Mouse (Mus musculus) erythroblast, adult 5-6 weeks (primary cell): ENCODE results near the gene Vmn1r210. TPM values are rescaled to one million over a fixed set of nuclear protein-coding genes. Genes with fewer than 3 reads are reported as not detected.
"Not testable (repeated sequence)": the region's sequence is repeated elsewhere in the genome, so short reads cannot be mapped to it uniquely, and the experiment has no call there.

Experiments
- ATAC-seq: replicated peaks from 2 replicates; pipeline ENCODE4 v1.8.0; 2016; ENCODE audit warnings: moderate number of reproducible peaks, mild to moderate bottlenecking, moderate TSS enrichment, inconsistent platforms; ENCODE audit not compliant: poor library complexity, low FRiP score, severe bottlenecking
- total RNA-seq, 2 experiments: library from RNA; stranded (forward) in 1 of 2; stranded (reverse) in 1 of 2; fragments of 150-400 nt in 1 of 2; fragments of 200-764, 138-1000 nt in 1 of 2; gene quantifications; 2 replicates each; pipeline versions ENCODE4 v1.2.3 to v1.2.4; 2015 to 2017; ENCODE audit warnings: low replicate concordance in 2 of 2

The Vmn1r210 gene
- total RNA-seq (2015; ENCODE audit: low replicate concordance), result not detected in 2 replicates
- total RNA-seq (2017; ENCODE audit: low replicate concordance), result not detected in 2 replicates

- no peak for ATAC-seq
Observed at GRCm38 (mm10) chr13:22831248-22831647, at the start of gene Vmn1r210. Gene Vmn1r210, minus strand, starts transcription at chr13:22831348.

GRCm38 (mm10) chr13:22879257-22879656, 48.1 kb upstream of the Vmn1r210 start:
- ATAC-seq, result no peak

- no peak for ATAC-seq
Observed at GRCm38 (mm10) chr13:22857461-22857860, 26.3 kb upstream of the Vmn1r210 start, which contains the start of gene Vmn1r211. Gene Vmn1r211, minus strand, starts transcription at chr13:22857561.

GRCm38 (mm10) chr13:22854760-22855159, 23.6 kb upstream of the Vmn1r210 start:
- ATAC-seq, result no peak

- no peak for ATAC-seq
Observed at GRCm38 (mm10) chr13:22846798-22847197, 15.7 kb upstream of the Vmn1r210 start.

- not testable (repeated sequence) for ATAC-seq
Observed at GRCm38 (mm10) chr13:22844304-22844703, 13.2 kb upstream of the Vmn1r210 start.

GRCm38 (mm10) chr13:22829395-22829794, 1.8 kb downstream of the Vmn1r210 start:
- not testable (repeated sequence) for ATAC-seq

GRCm38 (mm10) chr13:22821601-22822000, 9.5 kb downstream of the Vmn1r210 start:
- ATAC-seq, result not testable (repeated sequence)

GRCm38 (mm10) chr13:22809582-22809981, 21.6 kb downstream of the Vmn1r210 start, which contains the start of gene Vmn1r209:
Gene Vmn1r209, minus strand, starts transcription at chr13:22809682.
- ATAC-seq, result not testable (repeated sequence)

GRCm38 (mm10) chr13:22788096-22788495, 43.1 kb downstream of the Vmn1r210 start:
- ATAC-seq, result not testable (repeated sequence)

GRCm38 (mm10) chr13:22784159-22784558, 47.0 kb downstream of the Vmn1r210 start:
- not testable (repeated sequence) for ATAC-seq

- not testable (repeated sequence) for ATAC-seq
Observed at GRCm38 (mm10) chr13:22777300-22777699, 53.8 kb downstream of the Vmn1r210 start, which contains the start of gene Vmn1r208. Gene Vmn1r208, minus strand, starts transcription at chr13:22777400.

Other genes starting within 250 kb of the Vmn1r210 start
- not detected in 2 replicates for gene Vmn1r205, start 238.3 kb downstream of the Vmn1r210 start, total RNA-seq (2015; ENCODE audit: low replicate concordance)
- not detected in 2 replicates for gene Vmn1r205, start 238.3 kb downstream of the Vmn1r210 start, total RNA-seq (2017; ENCODE audit: low replicate concordance)
- gene Vmn1r206, start 207.1 kb downstream of the Vmn1r210 start, total RNA-seq (2015; ENCODE audit: low replicate concordance), result not detected in 2 replicates
- not detected in 2 replicates for gene Vmn1r206, start 207.1 kb downstream of the Vmn1r210 start, total RNA-seq (2017; ENCODE audit: low replicate concordance)
- not detected in 2 replicates for gene Vmn1r207-ps, start 101.7 kb downstream of the Vmn1r210 start, total RNA-seq (2015; ENCODE audit: low replicate concordance)
- gene Vmn1r207-ps, start 101.7 kb downstream of the Vmn1r210 start, total RNA-seq (2017; ENCODE audit: low replicate concordance), result not detected in 2 replicates
- not detected in 2 replicates for gene Vmn1r208, start 53.9 kb downstream of the Vmn1r210 start, total RNA-seq (2015; ENCODE audit: low replicate concordance)
- gene Vmn1r208, start 53.9 kb downstream of the Vmn1r210 start, total RNA-seq (2017; ENCODE audit: low replicate concordance), result not detected in 2 replicates
- gene Vmn1r209, start 21.7 kb downstream of the Vmn1r210 start, total RNA-seq (2015; ENCODE audit: low replicate concordance), result not detected in 2 replicates
- not detected in 2 replicates for gene Vmn1r209, start 21.7 kb downstream of the Vmn1r210 start, total RNA-seq (2017; ENCODE audit: low replicate concordance)
- gene Vmn1r211, start 26.2 kb upstream of the Vmn1r210 start, total RNA-seq (2015; ENCODE audit: low replicate concordance), result not detected in 2 replicates
- not detected in 2 replicates for gene Vmn1r211, start 26.2 kb upstream of the Vmn1r210 start, total RNA-seq (2017; ENCODE audit: low replicate concordance)
- not detected in 2 replicates for gene Vmn1r212, start 52.9 kb upstream of the Vmn1r210 start, total RNA-seq (2015; ENCODE audit: low replicate concordance)
- not detected in 2 replicates for gene Vmn1r212, start 52.9 kb upstream of the Vmn1r210 start, total RNA-seq (2017; ENCODE audit: low replicate concordance)
- not detected in 2 replicates for gene Vmn1r213, start 176.3 kb upstream of the Vmn1r210 start, total RNA-seq (2015; ENCODE audit: low replicate concordance)
- 0.70 TPM in 1 of 2 replicates, not detected in the other for gene Vmn1r213, start 176.3 kb upstream of the Vmn1r210 start, total RNA-seq (2017; ENCODE audit: low replicate concordance)
- not detected in 2 replicates for gene Vmn1r214, start 199.1 kb upstream of the Vmn1r210 start, total RNA-seq (2015; ENCODE audit: low replicate concordance)
- not detected in 2 replicates for gene Vmn1r214, start 199.1 kb upstream of the Vmn1r210 start, total RNA-seq (2017; ENCODE audit: low replicate concordance)
- not detected in 2 replicates for gene Vmn1r215, start 236.7 kb upstream of the Vmn1r210 start, total RNA-seq (2015; ENCODE audit: low replicate concordance)
- gene Vmn1r215, start 236.7 kb upstream of the Vmn1r210 start, total RNA-seq (2017; ENCODE audit: low replicate concordance), result not detected in 2 replicates